Mouse (Mus musculus): Measurements from ENCODE around the gene Gm572. TPM values are rescaled to one million over a fixed set of nuclear protein-coding genes. Genes with fewer than 3 reads are reported as not detected.

Gene Gm572
- not detected in 2 replicates for polyA plus RNA-seq (2015; fragmentation: Nextera tagmentation; extraction: Ambion mirVana)

DNA sequence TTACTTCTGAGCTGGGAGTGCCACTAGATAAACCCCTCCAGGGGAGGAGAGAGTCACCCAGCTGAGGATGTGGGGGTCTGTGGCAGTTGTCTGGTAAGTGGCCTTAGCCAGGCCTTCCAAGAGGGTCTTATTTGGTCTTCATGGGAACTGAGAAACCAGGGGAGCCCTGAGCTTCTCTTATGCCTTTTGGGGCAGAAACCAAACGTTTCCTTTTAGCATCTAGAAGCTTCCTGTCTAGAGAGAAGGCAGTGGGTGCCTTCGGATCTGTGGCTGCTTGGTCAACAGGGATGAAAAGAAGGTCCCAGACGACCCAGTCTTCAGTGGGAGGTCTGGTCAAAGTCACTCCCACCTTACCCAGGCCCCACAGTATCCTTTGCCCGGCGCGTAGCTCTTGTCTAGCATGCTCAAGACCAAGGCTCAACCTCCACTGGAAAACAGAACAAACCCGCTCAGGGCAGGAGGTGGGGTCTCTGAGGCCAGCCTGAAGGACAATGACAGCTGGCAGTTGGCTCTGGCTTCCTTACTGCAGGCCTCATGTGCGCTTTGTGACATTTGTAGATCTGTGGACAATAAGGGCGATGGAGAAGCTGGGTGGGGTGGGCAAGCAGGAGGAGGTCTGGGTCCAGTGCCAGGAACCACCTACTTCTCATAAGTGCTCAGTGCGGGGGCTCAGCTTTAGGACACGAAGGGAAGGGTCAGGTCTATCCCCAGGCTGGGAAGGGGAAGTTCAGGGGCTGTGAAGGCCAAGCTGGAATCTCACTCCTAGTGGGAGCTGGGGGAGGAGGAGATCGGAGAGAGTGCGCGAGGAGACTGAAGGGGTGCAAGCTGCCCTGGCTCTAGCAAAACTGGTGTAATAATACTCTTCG lies at the start of gene Gm572:
Gene Gm572 (plus strand): TSS at position 27 of the 866 bp plus-strand sequence.
- Histone ChIP-seq H3K9me3 (replicated peaks; ENCODE audit: low read length) (no peaks in the 10 kb centered on the region), H3K4me2 (ENCODE audit: low read length) (peak within 1 kb of the TSS; percentile 44), H3K4me3 (replicated peaks; ENCODE audit: low read depth, low read length) (no peak within 1 kb of the TSS), H3K27me3 (ENCODE audit: insufficient read depth, low read length) (no peaks in the 10 kb centered on the region), H3K9ac (ENCODE audit: low read depth, low read length) (no peak within 1 kb of the TSS), H3K4me1 (replicated peaks; ENCODE audit: insufficient read depth, low read length) (peaks cover 6% of the 10 kb centered on the region; the same call in 1 of the 2 replicates), H3K36me3 (ENCODE audit: insufficient read depth, low read length) (no peaks in the 10 kb centered on the region), H3K27ac (peak within 1 kb of the TSS; percentile 51)
- 59% methylated on average over 15 of the region's 15 CpGs for WGBS
- ATAC-seq (replicated peaks; ENCODE audit: low FRiP score, low read depth) (no peak), DNase-seq (ENCODE audit: low spot score) (no peak)
- no peak for TF ChIP-seq CTCF (IDR thresholded peaks at IDR 0.05; ENCODE audit: low read depth)

GRCm38 (mm10) chr4:148593996-148594395 lies 49.1 kb upstream of the Gm572 start:
- H3K9me3 ChIP-seq (replicated peaks; ENCODE audit: low read length): no peaks in the 10 kb centered on the region
- H3K36me3 ChIP-seq (ENCODE audit: insufficient read depth, low read length): peaks cover 33% of the 10 kb centered on the region
- ATAC-seq (replicated peaks; ENCODE audit: low FRiP score, low read depth) (no peak), DNase-seq (ENCODE audit: low spot score) (no peak)
- no peaks in the 10 kb centered on the region for H3K27me3 ChIP-seq (ENCODE audit: insufficient read depth, low read length)
- no peak overlapping the region for H3K4me2 ChIP-seq (ENCODE audit: low read length)
- 0 out of 2 replicates have a peak, but pooled peaks cover 7% of the 10 kb centered on the region for H3K4me1 ChIP-seq (replicated peaks; ENCODE audit: insufficient read depth, low read length)
- WGBS: 92% methylated on average over 11 of the region's 11 CpGs
- H3K4me3 ChIP-seq (replicated peaks; ENCODE audit: low read depth, low read length): no peak overlapping the region
- no peak for TF ChIP-seq CTCF (IDR thresholded peaks at IDR 0.05; ENCODE audit: low read depth)
- H3K9ac ChIP-seq (ENCODE audit: low read depth, low read length): no peak overlapping the region
- no peak overlapping the region for H3K27ac ChIP-seq

DNA sequence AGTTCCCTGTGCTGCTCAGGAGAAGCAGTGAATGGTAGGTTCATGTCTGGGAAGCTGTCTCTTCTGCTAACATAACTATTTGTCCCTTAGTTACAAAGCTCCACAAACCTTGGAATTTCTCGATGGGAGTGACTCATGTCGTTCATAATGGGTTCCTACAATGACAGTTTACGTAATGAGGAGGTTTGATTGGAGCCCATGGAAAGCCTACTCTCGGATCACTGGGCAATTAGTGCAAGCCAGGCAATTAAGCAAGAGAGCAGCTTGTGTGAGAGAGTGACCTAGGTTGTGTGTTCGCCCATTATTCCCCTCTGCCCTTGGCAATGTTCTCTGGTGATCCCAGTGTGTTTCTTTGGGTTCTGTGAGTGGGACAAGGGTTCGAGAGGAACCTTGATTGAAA lies 47.2 kb upstream of the Gm572 start:
- H3K4me2 ChIP-seq (ENCODE audit: low read length): no peak overlapping the region
- WGBS: 87% methylated on average over 6 of the region's 6 CpGs
- H3K9ac ChIP-seq (ENCODE audit: low read depth, low read length): no peak overlapping the region
- H3K4me3 ChIP-seq (replicated peaks; ENCODE audit: low read depth, low read length): no peak overlapping the region
- ATAC-seq (replicated peaks; ENCODE audit: low FRiP score, low read depth) (no peak), DNase-seq (ENCODE audit: low spot score) (no peak)
- 0 out of 2 replicates have a peak, but pooled peaks cover 2% of the 10 kb centered on the region for H3K4me1 ChIP-seq (replicated peaks; ENCODE audit: insufficient read depth, low read length)
- TF ChIP-seq CTCF (IDR thresholded peaks at IDR 0.05; ENCODE audit: low read depth): no peak
- no peaks in the 10 kb centered on the region for H3K27me3 ChIP-seq (ENCODE audit: insufficient read depth, low read length)
- H3K36me3 ChIP-seq (ENCODE audit: insufficient read depth, low read length): peaks cover 33% of the 10 kb centered on the region
- H3K27ac ChIP-seq: no peak overlapping the region
- no peaks in the 10 kb centered on the region for H3K9me3 ChIP-seq (replicated peaks; ENCODE audit: low read length)

DNA sequence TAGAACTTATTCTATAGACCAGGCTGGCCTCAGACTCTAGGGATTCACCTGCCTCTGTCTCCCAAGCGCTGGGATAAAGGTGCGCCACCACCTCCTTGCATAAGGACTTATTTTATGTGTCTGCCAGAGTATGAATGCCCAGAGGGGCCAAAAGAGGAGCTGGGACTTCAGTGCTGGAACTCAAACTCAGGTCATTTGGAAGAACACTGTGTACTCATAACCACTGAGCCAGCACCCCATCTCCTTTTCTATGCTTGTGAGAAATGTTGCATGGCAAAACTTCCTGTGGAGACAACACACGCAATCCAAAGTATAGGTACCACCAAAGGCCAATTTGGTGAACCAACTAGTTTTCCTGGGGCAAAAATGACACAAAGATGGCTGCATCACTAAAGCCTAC lies 46.4 kb upstream of the Gm572 start:
- no peak for DNase-seq (ENCODE audit: low spot score)
- H3K4me3 ChIP-seq (replicated peaks; ENCODE audit: low read depth, low read length): no peak overlapping the region
- no peaks in the 10 kb centered on the region for H3K27me3 ChIP-seq (ENCODE audit: insufficient read depth, low read length)
- no peak overlapping the region for H3K27ac ChIP-seq
- TF ChIP-seq CTCF (IDR thresholded peaks at IDR 0.05; ENCODE audit: low read depth): no peak
- no peaks in the 10 kb centered on the region for H3K9me3 ChIP-seq (replicated peaks; ENCODE audit: low read length)
- 96% methylated on average over 3 of the region's 3 CpGs for WGBS
- H3K4me2 ChIP-seq (ENCODE audit: low read length): no peak overlapping the region
- 0 out of 2 replicates have a peak, but pooled peaks cover 2% of the 10 kb centered on the region for H3K4me1 ChIP-seq (replicated peaks; ENCODE audit: insufficient read depth, low read length)
- H3K9ac ChIP-seq (ENCODE audit: low read depth, low read length): no peak overlapping the region
- peaks cover 33% of the 10 kb centered on the region for H3K36me3 ChIP-seq (ENCODE audit: insufficient read depth, low read length)
- no peak for ATAC-seq (replicated peaks; ENCODE audit: low FRiP score, low read depth)

DNA sequence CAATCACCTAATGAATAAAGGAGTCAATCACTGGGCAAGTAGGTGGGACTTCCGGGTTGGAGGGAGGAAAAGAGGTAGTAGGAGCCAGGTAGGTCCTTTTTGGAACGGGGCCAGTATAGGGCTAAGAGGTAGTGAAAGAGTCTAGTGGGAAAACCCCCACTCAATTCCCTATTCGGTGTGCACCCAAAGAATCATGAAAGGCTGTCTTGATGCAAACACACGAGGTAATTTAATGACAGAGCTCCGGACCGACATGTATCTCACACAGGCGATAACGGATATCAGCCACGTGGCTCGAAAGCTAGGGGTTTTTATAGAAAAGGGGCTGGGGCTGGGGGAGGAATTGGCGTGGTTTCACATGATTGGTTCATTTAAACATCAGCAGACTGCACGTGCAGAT lies 44.3 kb upstream of the Gm572 start:
- H3K27me3 ChIP-seq (ENCODE audit: insufficient read depth, low read length): no peaks in the 10 kb centered on the region
- no peaks in the 10 kb centered on the region for H3K9me3 ChIP-seq (replicated peaks; ENCODE audit: low read length)
- no peak for DNase-seq (ENCODE audit: low spot score)
- no peak overlapping the region for H3K4me2 ChIP-seq (ENCODE audit: low read length)
- H3K4me3 ChIP-seq (replicated peaks; ENCODE audit: low read depth, low read length): no peak overlapping the region
- ATAC-seq (replicated peaks; ENCODE audit: low FRiP score, low read depth): no peak
- no peaks in the 10 kb centered on the region for H3K4me1 ChIP-seq (replicated peaks; ENCODE audit: insufficient read depth, low read length)
- no peak overlapping the region for H3K9ac ChIP-seq (ENCODE audit: low read depth, low read length)
- no peak overlapping the region for H3K27ac ChIP-seq
- WGBS: 94% methylated on average over 12 of the region's 12 CpGs
- no peak for TF ChIP-seq CTCF (IDR thresholded peaks at IDR 0.05; ENCODE audit: low read depth)
- H3K36me3 ChIP-seq (ENCODE audit: insufficient read depth, low read length): peaks cover 28% of the 10 kb centered on the region

- DNase-seq (ENCODE audit: low spot score): no peak
- ATAC-seq (replicated peaks; ENCODE audit: low FRiP score, low read depth): no peak
- no peak for TF ChIP-seq CTCF (IDR thresholded peaks at IDR 0.05; ENCODE audit: low read depth)
Measured at GRCm38 (mm10) chr4:148600316-148600715, 42.8 kb upstream of the Gm572 start.

More at GRCm38 (mm10) chr4:148600316-148600715, 42.8 kb upstream of the Gm572 start:
- Histone ChIP-seq H3K9ac (ENCODE audit: low read depth, low read length) (no peak overlapping the region), H3K4me2 (ENCODE audit: low read length) (no peak overlapping the region), H3K4me3 (replicated peaks; ENCODE audit: low read depth, low read length) (no peak overlapping the region), H3K27ac (no peak overlapping the region), H3K36me3 (ENCODE audit: insufficient read depth, low read length) (peaks cover 13% of the 10 kb centered on the region; the same call in 1 of the 2 replicates), H3K4me1 (replicated peaks; ENCODE audit: insufficient read depth, low read length) (no peaks in the 10 kb centered on the region), H3K27me3 (ENCODE audit: insufficient read depth, low read length) (no peaks in the 10 kb centered on the region), H3K9me3 (replicated peaks; ENCODE audit: low read length) (no peaks in the 10 kb centered on the region)
- WGBS: 83% methylated on average over 4 of the region's 4 CpGs

All from kidney, postnatal 0 days (tissue).